In genomic region chr12:118597015-118597414, GRCm38 (mm10) we compare ENCODE assay signal across 20 mouse cellular contexts.
DNase-seq lines count a peak whose midpoint lies in the region; ATAC-seq and TF ChIP-seq lines count a peak whose summit lies in the region.
"Had no signal": no experiment of that assay in that cellular context is flagged by ENCODE, and none has a peak within 500 bp of the region (broad histone marks: within the 10 kb centered on the region; RNA-seq: fewer than 3 reads in every experiment).

No protein-coding gene starts in this region.

- no peaks in the 10 kb centered on the region for H3K27me3 ChIP-seq in lung, embryonic 14.5 days (ENCODE audit: insufficient read depth, low read length)
- no peaks in the 10 kb centered on the region for H3K27me3 ChIP-seq in lung, postnatal 0 days (replicated peaks; ENCODE audit: insufficient read depth, low read length)
- peaks cover 25% of the 10 kb centered on the region for H3K27me3 ChIP-seq in kidney, embryonic 15.5 days
- peaks cover 5% of the 10 kb centered on the region; the same call in 1 of the 2 replicates for H3K27me3 ChIP-seq in forebrain, embryonic 12.5 days
- H3K27me3 ChIP-seq: liver, embryonic 12.5 days had no signal

- H3K4me3 ChIP-seq in lung, embryonic 14.5 days (ENCODE audit: low read depth, low read length): no peak overlapping the region
- no peak overlapping the region for H3K4me3 ChIP-seq in lung, adult 2 months (replicated peaks; ENCODE audit: extremely low read depth, low read depth, low read length)
- H3K4me3 ChIP-seq in lung, postnatal 0 days (ENCODE audit: low read depth, low read length): no peak overlapping the region
- H3K4me3 ChIP-seq in kidney, embryonic 15.5 days (replicated peaks): no peak overlapping the region
- H3K4me3 ChIP-seq in forebrain, embryonic 12.5 days (replicated peaks): no peak overlapping the region
- H3K4me3 ChIP-seq: layer of hippocampus, adult 2 months; liver, embryonic 12.5 days; midbrain, embryonic 10.5 days; neural tube, embryonic 12.5 days had no signal

- WGBS in lung, embryonic 14.5 days: 49% methylated on average over 4 of the region's 4 CpGs
- WGBS in lung, adult 2 months: 77% methylated on average over 4 of the region's 4 CpGs
- WGBS in lung, postnatal 0 days: 61% methylated on average over 4 of the region's 4 CpGs
- WGBS in kidney, embryonic 15.5 days: 92% methylated on average over 4 of the region's 4 CpGs
- 88% methylated on average over 4 of the region's 4 CpGs for WGBS in forebrain, embryonic 12.5 days

- no peak for TF ChIP-seq CTCF in lung, embryonic 14.5 days (IDR thresholded peaks at IDR 0.05; ENCODE audit: low read depth)
- TF ChIP-seq CTCF in lung, adult 2 months (IDR thresholded peaks at IDR 0.05; ENCODE audit: insufficient read depth, low read length): no peak
- no peak for TF ChIP-seq CTCF in lung, postnatal 0 days (IDR thresholded peaks at IDR 0.05)

- no peak overlapping the region for H3K4me2 ChIP-seq in lung, embryonic 14.5 days
- no peak overlapping the region for H3K4me2 ChIP-seq in lung, postnatal 0 days (replicated peaks; ENCODE audit: low read depth, low read length)
- H3K4me2 ChIP-seq in kidney, embryonic 15.5 days: no peak overlapping the region
- no peak overlapping the region for H3K4me2 ChIP-seq in forebrain, embryonic 12.5 days
- H3K4me2 ChIP-seq: liver, embryonic 12.5 days; neural tube, embryonic 12.5 days had no signal

- DNase-seq in lung, embryonic 14.5 days: peak; percentile 84
- no peak for DNase-seq in lung, adult 2 months
- peak; percentile 16 for DNase-seq in hindlimb bud, embryonic 11.5 days (ENCODE audit: extremely low spot score, low read depth, low spot score)
- peak; percentile 86 for DNase-seq in lung, postnatal 0 days (ENCODE audit: low spot score)
- DNase-seq in gastrocnemius, adult 18-20 months (ENCODE audit: low spot score): no peak
- DNase-seq: adrenal gland, postnatal 36 days; cerebellum, adult 18-20 months; gastrocnemius, postnatal 36 days; kidney, adult 18-20 months; kidney, postnatal 10 days; thymus, postnatal 25 days had no signal

- H3K4me1 ChIP-seq in lung, embryonic 14.5 days (ENCODE audit: insufficient read depth): no peaks in the 10 kb centered on the region
- H3K4me1 ChIP-seq in lung, adult 2 months (ENCODE audit: control insufficient read depth, insufficient read depth, low read length): no peaks in the 10 kb centered on the region; the same call in 1 of the 2 replicates
- no peaks in the 10 kb centered on the region for H3K4me1 ChIP-seq in lung, postnatal 0 days (ENCODE audit: insufficient read depth, low read depth, low read length)
- H3K4me1 ChIP-seq in kidney, embryonic 15.5 days: no peaks in the 10 kb centered on the region
- peaks cover 9% of the 10 kb centered on the region for H3K4me1 ChIP-seq in forebrain, embryonic 12.5 days
- H3K4me1 ChIP-seq: liver, embryonic 12.5 days had no signal

- no peaks in the 10 kb centered on the region for H3K36me3 ChIP-seq in lung, embryonic 14.5 days (ENCODE audit: insufficient read depth)
- H3K36me3 ChIP-seq in lung, postnatal 0 days (ENCODE audit: insufficient read depth, low read length): no peaks in the 10 kb centered on the region
- no peaks in the 10 kb centered on the region for H3K36me3 ChIP-seq in kidney, embryonic 15.5 days
- no peaks in the 10 kb centered on the region for H3K36me3 ChIP-seq in forebrain, embryonic 12.5 days (replicated peaks)
- H3K36me3 ChIP-seq: G1E; liver, embryonic 12.5 days; midbrain, embryonic 10.5 days; neural tube, embryonic 12.5 days had no signal

- peak; percentile 91 for ATAC-seq in lung, embryonic 14.5 days (ENCODE audit: insufficient read depth)
- ATAC-seq in lung, postnatal 0 days: peak; percentile 89
- no peak for ATAC-seq in kidney, embryonic 15.5 days (replicated peaks; ENCODE audit: low FRiP score)
- ATAC-seq in forebrain, embryonic 12.5 days (ENCODE audit: low FRiP score): no peak
- ATAC-seq: forebrain, embryonic 14.5 days; liver, embryonic 12.5 days had no signal

- no peaks in the 10 kb centered on the region for H3K9me3 ChIP-seq in lung, embryonic 14.5 days (ENCODE audit: low read depth, low read length)
- H3K9me3 ChIP-seq in lung, postnatal 0 days (ENCODE audit: low read length): no peaks in the 10 kb centered on the region
- H3K9me3 ChIP-seq in kidney, embryonic 15.5 days (replicated peaks): no peaks in the 10 kb centered on the region
- H3K9me3 ChIP-seq in forebrain, embryonic 12.5 days: no peaks in the 10 kb centered on the region; the same call in 1 of the 2 replicates
- H3K9me3 ChIP-seq: G1E; liver, embryonic 12.5 days; midbrain, embryonic 10.5 days; neural tube, embryonic 12.5 days had no signal

- no peak overlapping the region for H3K27ac ChIP-seq in lung, embryonic 14.5 days (ENCODE audit: low read depth)
- H3K27ac ChIP-seq in lung, postnatal 0 days (ENCODE audit: low read length): no peak overlapping the region
- no peak overlapping the region for H3K27ac ChIP-seq in kidney, embryonic 15.5 days
- H3K27ac ChIP-seq in forebrain, embryonic 12.5 days: no peak overlapping the region
- H3K27ac ChIP-seq: layer of hippocampus, adult 2 months; liver, embryonic 12.5 days; macrophage; midbrain, embryonic 10.5 days; neural tube, embryonic 12.5 days had no signal

- TF ChIP-seq EP300 in lung, postnatal 0 days (IDR thresholded peaks at IDR 0.05): peak; percentile 41; the same call in 1 of the 2 replicates

- no peak for TF ChIP-seq POLR2A in lung, adult 2 months (IDR thresholded peaks at IDR 0.05; ENCODE audit: borderline replicate concordance, extremely low read depth, low read depth, low read length)

- no peak overlapping the region for H3K9ac ChIP-seq in lung, embryonic 14.5 days
- no peak overlapping the region for H3K9ac ChIP-seq in lung, postnatal 0 days (replicated peaks; ENCODE audit: low read depth)
- no peak overlapping the region for H3K9ac ChIP-seq in kidney, embryonic 15.5 days
- H3K9ac ChIP-seq in forebrain, embryonic 12.5 days: no peak overlapping the region
- H3K9ac ChIP-seq: liver, embryonic 12.5 days; neural tube, embryonic 12.5 days had no signal

Comparison
In these comparisons a context has a peak if more than half of its experiments do, and no peak if none do; other contexts are left out.
1. DNase-seq: peak in lung, embryonic 14.5 days (single experiment), hindlimb bud, embryonic 11.5 days (single experiment) and lung, postnatal 0 days (single experiment); none in lung, adult 2 months (single experiment) and gastrocnemius, adult 18-20 months (single experiment).
2. ATAC-seq: peak in lung, embryonic 14.5 days (single experiment) and lung, postnatal 0 days (single experiment); none in kidney, embryonic 15.5 days (single experiment) and forebrain, embryonic 12.5 days (single experiment).